Mouse (Mus musculus): ENCODE results near the gene G430095P16Rik. TPM values are rescaled to one million over a fixed set of nuclear protein-coding genes. Genes with fewer than 3 reads are reported as not detected.

Gene G430095P16Rik
- 9.3 and 9.7 TPM in 2 replicates for polyA plus RNA-seq (2012; rRNA removed)

GRCm38 (mm10) chr8:84722850-84723570, at the start of gene G430095P16Rik:
G430095P16Rik (plus strand) TSS chr8:84723007.

GRCm38 (mm10) chr8:84686191-84687002, 36.4 kb upstream of the G430095P16Rik start, which contains the start of gene Trmt1:
Trmt1 (plus strand) TSS chr8:84686307.

GRCm38 (mm10) chr8:84687705-84688100, 35.1 kb upstream of the G430095P16Rik start, which contains the start of gene Nacc1:
Nacc1 (minus strand) TSS chr8:84687862.

GRCm38 (mm10) chr8:84700941-84701911, 21.6 kb upstream of the G430095P16Rik start, which contains the start of gene Lyl1:
Lyl1 (plus strand) TSS chr8:84701457.

Other genes starting within 250 kb of the G430095P16Rik start
- gene Ier2, start 60.2 kb upstream of the G430095P16Rik start, polyA plus RNA-seq (2012; rRNA removed), result 5.7 and 8.2 TPM in 2 replicates
- gene Trmt1, start 36.7 kb upstream of the G430095P16Rik start, polyA plus RNA-seq (2012; rRNA removed), result 33.2 and 38.8 TPM in 2 replicates
- 16.6 and 18.7 TPM in 2 replicates for gene Nacc1, start 35.1 kb upstream of the G430095P16Rik start, polyA plus RNA-seq (2012; rRNA removed)
- gene Lyl1, start 21.6 kb upstream of the G430095P16Rik start, polyA plus RNA-seq (2012; rRNA removed), result 38.3 and 41.4 TPM in 2 replicates
- 1.2 and 1.3 TPM in 2 replicates for gene Nfix, start 77.3 kb downstream of the G430095P16Rik start, polyA plus RNA-seq (2012; rRNA removed)
- 2.0 and 2.1 TPM in 2 replicates for gene Dand5, start 99.8 kb downstream of the G430095P16Rik start, polyA plus RNA-seq (2012; rRNA removed)
- gene Gadd45gip1, start 108.5 kb downstream of the G430095P16Rik start, polyA plus RNA-seq (2012; rRNA removed), result 29.9 and 31.7 TPM in 2 replicates
- gene Rad23a, start 117.7 kb downstream of the G430095P16Rik start, polyA plus RNA-seq (2012; rRNA removed), result 116 and 127 TPM in 2 replicates
- 310 and 322 TPM in 2 replicates for gene Calr, start 123.9 kb downstream of the G430095P16Rik start, polyA plus RNA-seq (2012; rRNA removed)
- gene Farsa, start 134.0 kb downstream of the G430095P16Rik start, polyA plus RNA-seq (2012; rRNA removed), result 50.9 and 57.3 TPM in 2 replicates
- 30.4 and 31.4 TPM in 2 replicates for gene Syce2, start 149.1 kb downstream of the G430095P16Rik start, polyA plus RNA-seq (2012; rRNA removed)
- gene Gcdh, start 170.9 kb downstream of the G430095P16Rik start, polyA plus RNA-seq (2012; rRNA removed), result 29.5 and 35.0 TPM in 2 replicates
- 177 and 217 TPM in 2 replicates for gene Klf1, start 178.9 kb downstream of the G430095P16Rik start, polyA plus RNA-seq (2012; rRNA removed)
- gene Dnase2a, start 185.6 kb downstream of the G430095P16Rik start, polyA plus RNA-seq (2012; rRNA removed), result 8.3 and 10.6 TPM in 2 replicates
- 0.03 and 0.05 TPM in 2 replicates for gene Mast1, start 214.4 kb downstream of the G430095P16Rik start, polyA plus RNA-seq (2012; rRNA removed)
- gene Rtbdn, start 224.0 kb downstream of the G430095P16Rik start, polyA plus RNA-seq (2012; rRNA removed), result not detected in 2 replicates
- gene Gm49661, start 246.4 kb downstream of the G430095P16Rik start, polyA plus RNA-seq (2012; rRNA removed), result not detected in 2 replicates
- gene Prdx2, start 246.6 kb downstream of the G430095P16Rik start, polyA plus RNA-seq (2012; rRNA removed), result 1,069 and 1,310 TPM in 2 replicates
- 57.5 and 63.1 TPM in 2 replicates for gene Rnaseh2a, start 246.8 kb downstream of the G430095P16Rik start, polyA plus RNA-seq (2012; rRNA removed)